Mouse (Mus musculus) erythroblast, embryonic 14.5 days (primary cell): ENCODE results near the gene Plac8.

Source experiments
- GATA1 ChIP-seq: IDR thresholded peaks from 2 replicates; pipeline ENCODE4 v1.6.1; 2012; ENCODE audit warnings: low read length, inconsistent platforms, mixed read lengths
- TAL1 ChIP-seq: IDR thresholded peaks from 3 replicates; pipeline ENCODE4 v1.6.1; 2012; ENCODE audit warnings: low read length, inconsistent platforms, mixed read lengths

- TF ChIP-seq GATA1 (no peak), TAL1 (no peak)
Measured at GRCm38 (mm10) chr5:100598961-100599463, 27.0 kb upstream of the Plac8 start.
